Mouse (Mus musculus) liver, embryonic 14.5 days (tissue): ENCODE results near the gene Agap1. TPM values are rescaled to one million over a fixed set of nuclear protein-coding genes. Genes with fewer than 3 reads are reported as not detected.
A peak's percentile ranks its signal among the peaks of the same experiment; 100 is the strongest.

Source experiments
- ATAC-seq: fragments of 200-750 bp; cut with Nextera tagmentation; 2 replicates; pipeline ENCODE4 v1.8.0; 2017; ENCODE audit warnings: moderate number of reproducible peaks, mild to moderate bottlenecking, moderate library complexity; ENCODE audit not compliant: insufficient read depth
- DNase-seq, 3 experiments: peaks; one replicate each; pipeline ENCODE4 v3.0.0-alpha.2; 2012 to 2013; ENCODE audit warnings: low read depth in 3 of 3, low spot score in 3 of 3
- H3K27ac ChIP-seq: fragments of 300-500 bp; sonication (generic); 2 replicates; pipeline ENCODE4 v1.5.1; 2014; ENCODE audit warnings: moderate library complexity, mild to moderate bottlenecking, control low read depth, inconsistent platforms
- H3K27me3 ChIP-seq: fragments of 300-500 bp; sonication (generic); 2 replicates; pipeline ENCODE4 v1.6.1; 2014; ENCODE audit warnings: mild to moderate bottlenecking, low read length, moderate library complexity; ENCODE audit not compliant: control insufficient read depth, insufficient read depth
- H3K36me3 ChIP-seq: fragments of 300-500 bp; sonication (generic); replicated peaks from 2 replicates; pipeline ENCODE4 v1.6.1; 2014; ENCODE audit warnings: low read depth; ENCODE audit not compliant: control insufficient read depth, insufficient read depth
- H3K4me1 ChIP-seq, 2 experiments: fragments of 200-500 bp in 1 of 2; fragments of 300-500 bp in 1 of 2; sonication (generic) in 1 of 2; replicated peaks; 2 replicates each; pipeline ENCODE4 v1.6.1; 2012 to 2014; ENCODE audit warnings: antibody characterized with exemption in 1 of 2, inconsistent platforms in 1 of 2, low read length in 1 of 2; ENCODE audit not compliant: control insufficient read depth in 2 of 2, insufficient read depth in 2 of 2
- H3K4me2 ChIP-seq: fragments of 300-500 bp; sonication (generic); 2 replicates; pipeline ENCODE4 v1.6.1; 2014; ENCODE audit warnings: low read depth, mild to moderate bottlenecking, control low read depth, moderate library complexity
- H3K4me3 ChIP-seq, 2 experiments: fragments of 200-500 bp in 1 of 2; fragments of 300-500 bp in 1 of 2; sonication (generic) in 1 of 2; 2 replicates each; pipeline ENCODE4 v1.5.1; 2012 to 2014; ENCODE audit warnings: low read depth in 2 of 2, low read length in 2 of 2, mild to moderate bottlenecking in 2 of 2, control low read depth in 1 of 2, inconsistent platforms in 1 of 2, moderate library complexity in 1 of 2; ENCODE audit not compliant: insufficient read depth in 1 of 2
- H3K9ac ChIP-seq: fragments of 300-500 bp; sonication (generic); replicated peaks from 2 replicates; pipeline ENCODE4 v1.6.1; 2014; ENCODE audit warnings: mild to moderate bottlenecking, control low read depth, moderate library complexity
- H3K9me3 ChIP-seq: fragments of 300-500 bp; sonication (generic); 2 replicates; pipeline ENCODE4 v1.6.1; 2016; ENCODE audit warnings: low read length, mixed read lengths; ENCODE audit not compliant: control insufficient read depth
- CTCF ChIP-seq: IDR thresholded peaks from 2 replicates; pipeline ENCODE4 v1.5.1; 2016; ENCODE audit warnings: antibody characterized with exemption, low read depth, control low read depth
- EP300 ChIP-seq: IDR thresholded peaks from 2 replicates; pipeline ENCODE4 v1.6.1; 2016; ENCODE audit warnings: antibody characterized with exemption, low read depth
- WGBS: fragments of 180-500 bp; shearing (Covaris S2); extraction: QIAGEN DNeasy Blood & Tissue Kit; methylation state at CpG from one replicate; pipeline ENCODE4 v1.1.7; 2014; ENCODE audit not compliant: insufficient replicate concordance; 5-methylcytosine and 5-hydroxymethylcytosine counted together
- polyA plus RNA-seq, 2 experiments: library from polyadenylated mRNA; depleted of rRNA in 1 of 2; stranded (reverse) in 1 of 2; unstranded in 1 of 2; fragments of >200 nt; fragmentation: Nextera tagmentation in 1 of 2; extraction: Ambion mirVana in 1 of 2; gene quantifications; 2 replicates each; pipeline versions ENCODE4 v1.2.1 to v1.2.3; 2012 to 2014

The Agap1 gene
- polyA plus RNA-seq, 2 experiments = 1.1 TPM

- Histone ChIP-seq H3K27me3 (no peaks in the 10 kb centered on the region), H3K4me3 (no peak overlapping the region), H3K27ac (no peak overlapping the region), H3K4me1 (no peaks in the 10 kb centered on the region), H3K36me3 (no peaks in the 10 kb centered on the region), H3K9ac (no peak overlapping the region), H3K4me2 (no peak overlapping the region), H3K9me3 (no peaks in the 10 kb centered on the region)
- DNase-seq (no peak), ATAC-seq (no peak)
- TF ChIP-seq CTCF (peak; percentile 62), EP300 (no peak)
- 29% methylated on average over 3 of the region's 3 CpGs for WGBS
These were observed 302.9 kb downstream of the Agap1 start for GRCm38 (mm10) chr1:89757545-89757944.

GRCm38 (mm10) chr1:89763912-89764311 lies 309.3 kb downstream of the Agap1 start:
- H3K27ac ChIP-seq = no peak overlapping the region
- no peaks in the 10 kb centered on the region for H3K27me3 ChIP-seq
- H3K4me3 ChIP-seq = no peak overlapping the region
- no peaks in the 10 kb centered on the region for H3K9me3 ChIP-seq
- H3K36me3 ChIP-seq = no peaks in the 10 kb centered on the region
- no peak overlapping the region for H3K9ac ChIP-seq
- H3K4me1 ChIP-seq = no peaks in the 10 kb centered on the region
- TF ChIP-seq CTCF (no peak), EP300 (no peak)
- WGBS = 63% methylated on average over 3 of the region's 3 CpGs
- no peak for ATAC-seq
- no peak overlapping the region for H3K4me2 ChIP-seq
- no peak for DNase-seq

- no peak overlapping the region for H3K9ac ChIP-seq
- no peaks in the 10 kb centered on the region for H3K36me3 ChIP-seq
- no peaks in the 10 kb centered on the region for H3K4me1 ChIP-seq
- no peaks in the 10 kb centered on the region for H3K9me3 ChIP-seq
- no peaks in the 10 kb centered on the region for H3K27me3 ChIP-seq
- H3K27ac ChIP-seq = no peak overlapping the region
- H3K4me2 ChIP-seq = no peak overlapping the region
- WGBS = 65% methylated on average over 8 of the region's 8 CpGs
- TF ChIP-seq CTCF (no peak), EP300 (no peak)
- ATAC-seq (no peak), DNase-seq (no peak)
- no peak overlapping the region for H3K4me3 ChIP-seq
These were observed 312.3 kb downstream of the Agap1 start for GRCm38 (mm10) chr1:89766891-89767290.

- no peaks in the 10 kb centered on the region for H3K4me1 ChIP-seq
- H3K36me3 ChIP-seq = no peaks in the 10 kb centered on the region
- DNase-seq (no peak), ATAC-seq (no peak)
- no peak overlapping the region for H3K9ac ChIP-seq
- no peak overlapping the region for H3K4me3 ChIP-seq
- 76% methylated on average over 4 of the region's 4 CpGs for WGBS
- H3K27ac ChIP-seq = no peak overlapping the region
- H3K9me3 ChIP-seq = no peaks in the 10 kb centered on the region
- TF ChIP-seq CTCF (no peak), EP300 (no peak)
- H3K27me3 ChIP-seq = no peaks in the 10 kb centered on the region
- no peak overlapping the region for H3K4me2 ChIP-seq
These were observed 315.0 kb downstream of the Agap1 start for GRCm38 (mm10) chr1:89769641-89770040.

- Histone ChIP-seq H3K4me3 (no peak overlapping the region), H3K9ac (no peak overlapping the region), H3K4me2 (no peak overlapping the region), H3K27ac (no peak overlapping the region), H3K36me3 (no peaks in the 10 kb centered on the region), H3K4me1 (no peaks in the 10 kb centered on the region), H3K9me3 (no peaks in the 10 kb centered on the region), H3K27me3 (no peaks in the 10 kb centered on the region)
- DNase-seq = no peak
- 45% methylated on average over 1 of the region's 1 CpGs for WGBS
- TF ChIP-seq CTCF (peak; percentile 20; the same call in 1 of the 2 replicates), EP300 (no peak)
- ATAC-seq = no peak
These were observed 315.7 kb downstream of the Agap1 start for GRCm38 (mm10) chr1:89770298-89770697.
